Mouse (Mus musculus): ENCODE results near the gene Chaf1b. TPM values are rescaled to one million over a fixed set of nuclear protein-coding genes. Genes with fewer than 3 reads are reported as not detected.

The Chaf1b gene
- polyA plus RNA-seq, 1 experiment from 2014 or later: 58.1 TPM

Other genes starting within 250 kb of the Chaf1b start
- gene Cbr3, start 200.7 kb upstream of the Chaf1b start, polyA plus RNA-seq (2015; fragmentation: Nextera tagmentation; extraction: Ambion mirVana): 0.16 and 0.28 TPM in 2 replicates
- 8.7 and 10.3 TPM in 2 replicates for gene Dop1b, start 172.0 kb upstream of the Chaf1b start, polyA plus RNA-seq (2015; fragmentation: Nextera tagmentation; extraction: Ambion mirVana)
- gene Morc3, start 51.8 kb upstream of the Chaf1b start, polyA plus RNA-seq (2015; fragmentation: Nextera tagmentation; extraction: Ambion mirVana): 19.1 and 22.3 TPM in 2 replicates
- gene Cldn14, start 124.9 kb downstream of the Chaf1b start, polyA plus RNA-seq (2015; fragmentation: Nextera tagmentation; extraction: Ambion mirVana): 0.91 and 0.96 TPM in 2 replicates
- not detected in 2 replicates for gene Sim2, start 201.0 kb downstream of the Chaf1b start, polyA plus RNA-seq (2015; fragmentation: Nextera tagmentation; extraction: Ambion mirVana)

All from liver, embryonic 13.5 days (tissue).